Mouse (Mus musculus) thymus, adult 2 months (tissue): ENCODE data around the gene Egfl8.

Experiments
- CTCF ChIP-seq: fragments of 200-500 bp; IDR thresholded peaks from 2 replicates; pipeline ENCODE4 v1.5.1; 2012; ENCODE audit warnings: mild to moderate bottlenecking, control low read depth, low read length, moderate library complexity, borderline replicate concordance; ENCODE audit not compliant: control insufficient read depth, poor library complexity, insufficient read depth; ENCODE audit errors: extremely low read depth
- POLR2A ChIP-seq: fragments of 200-500 bp; IDR thresholded peaks from 2 replicates; pipeline ENCODE4 v1.6.1; 2012; ENCODE audit warnings: mild to moderate bottlenecking, low read length, control low read depth, moderate library complexity; ENCODE audit not compliant: control insufficient read depth, poor library complexity, insufficient read depth; ENCODE audit errors: extremely low read depth

DNA sequence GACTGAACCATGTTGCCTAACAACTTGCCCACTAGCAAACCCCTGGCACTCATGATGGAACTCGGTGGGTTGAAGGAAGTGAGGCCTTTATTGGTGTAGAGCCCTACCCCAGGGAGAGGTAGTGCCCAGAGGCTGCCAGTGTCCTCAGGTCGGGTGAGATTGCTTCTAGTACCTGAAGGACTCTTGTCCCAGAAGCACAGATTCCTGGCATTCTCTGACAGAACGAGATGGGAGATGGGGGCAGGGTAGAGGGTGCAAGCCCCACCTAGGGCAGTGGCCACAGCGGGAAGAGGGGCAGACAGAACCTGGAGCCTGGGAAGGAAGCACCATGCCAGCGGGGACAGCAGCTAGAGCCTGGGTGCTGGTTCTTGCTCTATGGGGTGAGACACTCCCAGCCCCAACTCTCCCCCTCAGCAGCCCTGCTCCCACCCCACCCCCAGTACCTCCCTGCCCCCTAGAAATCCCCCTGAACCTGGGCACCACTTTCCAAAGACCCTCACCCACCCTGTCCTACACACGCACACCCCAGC is 18.1 kb downstream of the Egfl8 start, which contains the start of gene Ager:
- TF ChIP-seq CTCF = no peak
- no peak for TF ChIP-seq POLR2A
